Comparison of ENCODE assay signal across 8 mouse cellular contexts in genomic region chr17:78895394-78895793, GRCm38 (mm10). TPM values are rescaled to one million over a fixed set of nuclear protein-coding genes. Genes with fewer than 3 reads are reported as not detected.
A peak's percentile ranks its signal among the peaks of the same experiment; 100 is the strongest.
DNase-seq lines count a peak whose midpoint lies in the region; ATAC-seq and TF ChIP-seq lines count a peak whose summit lies in the region.

No protein-coding gene starts in this region.

- no peaks in the 10 kb centered on the region for H3K27me3 ChIP-seq in limb, embryonic 11.5 days (ENCODE audit: control insufficient read depth, insufficient read depth, low read length)
- no peaks in the 10 kb centered on the region for H3K27me3 ChIP-seq in limb, embryonic 10.5 days (ENCODE audit: low read depth, poor library complexity, severe bottlenecking)
- no peaks in the 10 kb centered on the region for H3K27me3 ChIP-seq in forebrain, embryonic 15.5 days
- H3K27me3 ChIP-seq in kidney, adult 2 months (replicated peaks; ENCODE audit: control insufficient read depth, insufficient read depth, low read length): no peaks in the 10 kb centered on the region
- H3K27me3 ChIP-seq in lung, embryonic 15.5 days: no peaks in the 10 kb centered on the region
- H3K27me3 ChIP-seq in small intestine, adult 2 months (ENCODE audit: control insufficient read depth, insufficient read depth, low read length): no peaks in the 10 kb centered on the region

- TF ChIP-seq POLR2A in kidney, adult 2 months (IDR thresholded peaks at IDR 0.05; ENCODE audit: low read depth, low read length): no peak
- TF ChIP-seq POLR2A in small intestine, adult 2 months (IDR thresholded peaks at IDR 0.05; ENCODE audit: low read depth, low read length): no peak

- no peak overlapping the region for H3K9ac ChIP-seq in limb, embryonic 11.5 days (ENCODE audit: low read length)
- H3K9ac ChIP-seq in forebrain, embryonic 15.5 days (replicated peaks): no peak overlapping the region
- peak overlapping the region; percentile 41; the same call in 1 of the 2 replicates for H3K9ac ChIP-seq in lung, embryonic 15.5 days

- no peak overlapping the region for H3K4me3 ChIP-seq in limb, embryonic 11.5 days (ENCODE audit: low read depth, low read length)
- no peak overlapping the region for H3K4me3 ChIP-seq in limb, embryonic 10.5 days
- no peak overlapping the region for H3K4me3 ChIP-seq in forebrain, embryonic 15.5 days
- peak overlapping the region; percentile 35 for H3K4me3 ChIP-seq in kidney, adult 2 months (ENCODE audit: insufficient read depth, low read depth, low read length)
- H3K4me3 ChIP-seq in lung, embryonic 15.5 days: peak overlapping the region; percentile 29
- H3K4me3 ChIP-seq in small intestine, adult 2 months (ENCODE audit: low read depth, low read length): peak overlapping the region; percentile 30; the same call in 1 of the 2 replicates

- no peak overlapping the region for H3K27ac ChIP-seq in limb, embryonic 11.5 days (replicated peaks; ENCODE audit: low read depth, low read length)
- no peak overlapping the region for H3K27ac ChIP-seq in limb, embryonic 10.5 days
- no peak overlapping the region for H3K27ac ChIP-seq in forebrain, embryonic 15.5 days (replicated peaks)
- no peak overlapping the region for H3K27ac ChIP-seq in kidney, adult 2 months (ENCODE audit: insufficient read depth, low read depth, low read length)
- no peak overlapping the region for H3K27ac ChIP-seq in lung, embryonic 15.5 days
- no peak overlapping the region for H3K27ac ChIP-seq in small intestine, adult 2 months (ENCODE audit: insufficient read depth, low read depth, low read length)

- peak; percentile 39 for DNase-seq in limb, embryonic 11.5 days (ENCODE audit: low spot score)
- no peak for DNase-seq in limb, embryonic 10.5 days (ENCODE audit: low spot score)
- peak; percentile 42 for DNase-seq in WW6 (ENCODE audit: low read depth, low spot score)
- DNase-seq in kidney, adult 2 months: peak; percentile 70

- H3K4me1 ChIP-seq in limb, embryonic 11.5 days (ENCODE audit: control insufficient read depth, insufficient read depth, low read length): no peaks in the 10 kb centered on the region
- no peaks in the 10 kb centered on the region for H3K4me1 ChIP-seq in limb, embryonic 10.5 days
- H3K4me1 ChIP-seq in forebrain, embryonic 15.5 days: no peaks in the 10 kb centered on the region
- H3K4me1 ChIP-seq in kidney, adult 2 months (ENCODE audit: control insufficient read depth, insufficient read depth, low read length): no peaks in the 10 kb centered on the region
- H3K4me1 ChIP-seq in lung, embryonic 15.5 days: no peaks in the 10 kb centered on the region
- no peaks in the 10 kb centered on the region for H3K4me1 ChIP-seq in small intestine, adult 2 months (ENCODE audit: control insufficient read depth, insufficient read depth, insufficient read length, low read length)

- no peak for ATAC-seq in limb, embryonic 11.5 days (ENCODE audit: insufficient number of reproducible peaks, low FRiP score, low TSS enrichment, low read depth)
- ATAC-seq in forebrain, embryonic 15.5 days (replicated peaks): no peak
- 0 out of 2 replicates have a peak, but pooled peaks have one; percentile 42 for ATAC-seq in lung, embryonic 15.5 days (ENCODE audit: borderline replicate concordance, extremely low read depth, low FRiP score, low TSS enrichment)
- no peak for ATAC-seq in erythroblast, adult 5-6 weeks (replicated peaks; ENCODE audit: low FRiP score, poor library complexity, severe bottlenecking)

- peak; percentile 64 for TF ChIP-seq CTCF in kidney, adult 2 months (conservative IDR thresholded peaks at IDR 0.05; ENCODE audit: insufficient read depth, insufficient read length, low read depth, low read length)
- peak; percentile 58; the same call in 1 of the 2 replicates for TF ChIP-seq CTCF in small intestine, adult 2 months (IDR thresholded peaks at IDR 0.05; ENCODE audit: extremely low read depth, insufficient read length, insufficient replicate concordance, low read depth, low read length)

- no peaks in the 10 kb centered on the region for H3K36me3 ChIP-seq in limb, embryonic 11.5 days (ENCODE audit: control insufficient read depth, insufficient read depth, low read length)
- no peaks in the 10 kb centered on the region for H3K36me3 ChIP-seq in limb, embryonic 10.5 days
- no peaks in the 10 kb centered on the region for H3K36me3 ChIP-seq in forebrain, embryonic 15.5 days
- no peaks in the 10 kb centered on the region for H3K36me3 ChIP-seq in kidney, adult 2 months (ENCODE audit: control insufficient read depth, insufficient read depth, low read length)
- no peaks in the 10 kb centered on the region for H3K36me3 ChIP-seq in lung, embryonic 15.5 days
- H3K36me3 ChIP-seq in small intestine, adult 2 months (ENCODE audit: control insufficient read depth, insufficient read depth, low read length): no peaks in the 10 kb centered on the region

- H3K4me2 ChIP-seq in limb, embryonic 11.5 days (ENCODE audit: low read depth, severe bottlenecking): no peak overlapping the region
- H3K4me2 ChIP-seq in forebrain, embryonic 15.5 days (replicated peaks): peak overlapping the region; percentile 15; the same call in 1 of the 2 replicates
- peak overlapping the region; percentile 57 for H3K4me2 ChIP-seq in lung, embryonic 15.5 days

- no peaks in the 10 kb centered on the region for H3K9me3 ChIP-seq in limb, embryonic 11.5 days (ENCODE audit: control insufficient read depth, low read length)
- H3K9me3 ChIP-seq in limb, embryonic 10.5 days (replicated peaks): no peaks in the 10 kb centered on the region
- no peaks in the 10 kb centered on the region for H3K9me3 ChIP-seq in forebrain, embryonic 15.5 days
- no peaks in the 10 kb centered on the region for H3K9me3 ChIP-seq in lung, embryonic 15.5 days

- WGBS in limb, embryonic 11.5 days: 44% methylated on average over 8 of the region's 8 CpGs
- 46% methylated on average over 8 of the region's 8 CpGs for WGBS in limb, embryonic 10.5 days
- WGBS in forebrain, embryonic 15.5 days: 28% methylated on average over 8 of the region's 8 CpGs
- 7% methylated on average over 8 of the region's 8 CpGs for WGBS in kidney, adult 2 months
- 12% methylated on average over 8 of the region's 8 CpGs for WGBS in lung, embryonic 15.5 days
- WGBS in small intestine, adult 2 months: 13% methylated on average over 8 of the region's 8 CpGs

RNA-seq across cellular contexts. Expression of gene Sult6b1, which starts 11.4 kb away (rescaled TPM):
- 0.12 and 0.17 TPM in 2 replicates for polyA plus RNA-seq in limb, embryonic 11.5 days (2014; fragmentation: Nextera tagmentation; extraction: Ambion mirVana)
- 0.06 and 0.13 TPM in 2 replicates for polyA plus RNA-seq in limb, embryonic 10.5 days (2016; fragmentation: Nextera tagmentation; extraction: Ambion mirVana)
- polyA plus RNA-seq in forebrain, embryonic 15.5 days (2015; fragmentation: Nextera tagmentation; extraction: Ambion mirVana): not detected in 2 replicates
- polyA plus RNA-seq in kidney, adult 2 months (2012; rRNA removed): not detected in 2 replicates
- 0.08 and 0.14 TPM in 2 replicates for polyA plus RNA-seq in lung, embryonic 15.5 days (2015; fragmentation: Nextera tagmentation; extraction: Ambion mirVana)
- polyA plus RNA-seq in small intestine, adult 2 months (2012; rRNA removed): not detected in 2 replicates
- not detected in 2 replicates for total RNA-seq in erythroblast, adult 5-6 weeks (2015; ENCODE audit: low replicate concordance)
- total RNA-seq in erythroblast, adult 5-6 weeks (2017; ENCODE audit: low replicate concordance): 0.70 TPM in 1 of 2 replicates, not detected in the other

RNA-seq across cellular contexts. Expression of gene Eif2ak2, which starts 13.0 kb away (rescaled TPM):
- 8.2 and 8.6 TPM in 2 replicates for polyA plus RNA-seq in limb, embryonic 11.5 days (2014; fragmentation: Nextera tagmentation; extraction: Ambion mirVana)
- polyA plus RNA-seq in limb, embryonic 10.5 days (2016; fragmentation: Nextera tagmentation; extraction: Ambion mirVana): 6.9 and 9.9 TPM in 2 replicates
- polyA plus RNA-seq in forebrain, embryonic 15.5 days (2015; fragmentation: Nextera tagmentation; extraction: Ambion mirVana): 2.3 and 3.1 TPM in 2 replicates
- 5.6 and 5.9 TPM in 2 replicates for polyA plus RNA-seq in kidney, adult 2 months (2012; rRNA removed)
- 13.2 and 14.9 TPM in 2 replicates for polyA plus RNA-seq in lung, embryonic 15.5 days (2015; fragmentation: Nextera tagmentation; extraction: Ambion mirVana)
- 0.77 and 2.6 TPM in 2 replicates for polyA plus RNA-seq in small intestine, adult 2 months (2012; rRNA removed)
- total RNA-seq in erythroblast, adult 5-6 weeks (2015; ENCODE audit: low replicate concordance): 13.4 and 23.0 TPM in 2 replicates
- total RNA-seq in erythroblast, adult 5-6 weeks (2017; ENCODE audit: low replicate concordance): 50.1 and 55.8 TPM in 2 replicates

RNA-seq across cellular contexts. Expression of gene Cebpzos, which starts 20.9 kb away (rescaled TPM):
- polyA plus RNA-seq in limb, embryonic 11.5 days (2014; fragmentation: Nextera tagmentation; extraction: Ambion mirVana): 87.8 and 88.4 TPM in 2 replicates
- 87.0 and 91.3 TPM in 2 replicates for polyA plus RNA-seq in limb, embryonic 10.5 days (2016; fragmentation: Nextera tagmentation; extraction: Ambion mirVana)
- polyA plus RNA-seq in forebrain, embryonic 15.5 days (2015; fragmentation: Nextera tagmentation; extraction: Ambion mirVana): 98.1 and 110 TPM in 2 replicates
- polyA plus RNA-seq in kidney, adult 2 months (2012; rRNA removed): 17.9 and 26.7 TPM in 2 replicates
- 82.6 and 89.4 TPM in 2 replicates for polyA plus RNA-seq in lung, embryonic 15.5 days (2015; fragmentation: Nextera tagmentation; extraction: Ambion mirVana)
- polyA plus RNA-seq in small intestine, adult 2 months (2012; rRNA removed): 0.85 and 3.9 TPM in 2 replicates
- 4.4 and 10.0 TPM in 2 replicates for total RNA-seq in erythroblast, adult 5-6 weeks (2015; ENCODE audit: low replicate concordance)
- total RNA-seq in erythroblast, adult 5-6 weeks (2017; ENCODE audit: low replicate concordance): 14.8 TPM in 2 replicates

RNA-seq across cellular contexts. Expression of gene Cebpz, which starts 41.5 kb away (rescaled TPM):
- polyA plus RNA-seq in limb, embryonic 11.5 days (2014; fragmentation: Nextera tagmentation; extraction: Ambion mirVana): 68.7 and 78.5 TPM in 2 replicates
- 53.8 and 56.1 TPM in 2 replicates for polyA plus RNA-seq in limb, embryonic 10.5 days (2016; fragmentation: Nextera tagmentation; extraction: Ambion mirVana)
- 56.5 and 64.3 TPM in 2 replicates for polyA plus RNA-seq in forebrain, embryonic 15.5 days (2015; fragmentation: Nextera tagmentation; extraction: Ambion mirVana)
- polyA plus RNA-seq in kidney, adult 2 months (2012; rRNA removed): 3.1 and 6.8 TPM in 2 replicates
- 46.4 and 47.3 TPM in 2 replicates for polyA plus RNA-seq in lung, embryonic 15.5 days (2015; fragmentation: Nextera tagmentation; extraction: Ambion mirVana)
- 0.34 and 1.0 TPM in 2 replicates for polyA plus RNA-seq in small intestine, adult 2 months (2012; rRNA removed)
- 12.9 and 15.0 TPM in 2 replicates for total RNA-seq in erythroblast, adult 5-6 weeks (2015; ENCODE audit: low replicate concordance)
- total RNA-seq in erythroblast, adult 5-6 weeks (2017; ENCODE audit: low replicate concordance): 19.2 and 29.8 TPM in 2 replicates

RNA-seq across cellular contexts. Expression of gene Ndufaf7, which starts 41.5 kb away (rescaled TPM):
- polyA plus RNA-seq in limb, embryonic 11.5 days (2014; fragmentation: Nextera tagmentation; extraction: Ambion mirVana): 46.5 and 52.1 TPM in 2 replicates
- polyA plus RNA-seq in limb, embryonic 10.5 days (2016; fragmentation: Nextera tagmentation; extraction: Ambion mirVana): 47.9 and 48.2 TPM in 2 replicates
- polyA plus RNA-seq in forebrain, embryonic 15.5 days (2015; fragmentation: Nextera tagmentation; extraction: Ambion mirVana): 65.6 and 65.7 TPM in 2 replicates
- 16.7 and 20.8 TPM in 2 replicates for polyA plus RNA-seq in kidney, adult 2 months (2012; rRNA removed)
- polyA plus RNA-seq in lung, embryonic 15.5 days (2015; fragmentation: Nextera tagmentation; extraction: Ambion mirVana): 56.9 and 60.0 TPM in 2 replicates
- 1.2 and 2.5 TPM in 2 replicates for polyA plus RNA-seq in small intestine, adult 2 months (2012; rRNA removed)
- 5.0 and 23.0 TPM in 2 replicates for total RNA-seq in erythroblast, adult 5-6 weeks (2015; ENCODE audit: low replicate concordance)
- total RNA-seq in erythroblast, adult 5-6 weeks (2017; ENCODE audit: low replicate concordance): 8.4 and 8.7 TPM in 2 replicates

Comparison
In these comparisons a context has a peak if more than half of its experiments do, and no peak if none do; other contexts are left out.
1. H3K4me3 ChIP-seq: peak in kidney, adult 2 months (single experiment), lung, embryonic 15.5 days (single experiment) and small intestine, adult 2 months (single experiment); none in limb, embryonic 11.5 days (single experiment), limb, embryonic 10.5 days (single experiment) and forebrain, embryonic 15.5 days (single experiment).